Mouse (Mus musculus) heart, adult 2 months (tissue): ENCODE results near the gene Reps1. TPM values are rescaled to one million over a fixed set of nuclear protein-coding genes. Genes with fewer than 3 reads are reported as not detected.

ENCODE experiments used
- DNase-seq, 2 experiments: peaks; one replicate each; pipeline ENCODE4 v3.0.0; 2021
- H3K27ac ChIP-seq: fragments of 200-600 bp; 2 replicates; pipeline ENCODE4 v1.8.1; 2022
- H3K27me3 ChIP-seq: fragments of 200-500 bp; 2 replicates; pipeline ENCODE4 v1.6.1; 2012; ENCODE audit warnings: mild to moderate bottlenecking, low read length, inconsistent platforms, mixed read lengths; ENCODE audit not compliant: control insufficient read depth, insufficient read depth
- H3K36me3 ChIP-seq: fragments of 200-500 bp; 2 replicates; pipeline ENCODE4 v1.6.1; 2012; ENCODE audit warnings: low read length, inconsistent platforms; ENCODE audit not compliant: control insufficient read depth, insufficient read depth
- H3K4me1 ChIP-seq: fragments of 200-500 bp; 2 replicates; pipeline ENCODE4 v1.6.1; 2011; ENCODE audit warnings: low read length; ENCODE audit not compliant: control insufficient read depth, insufficient read depth
- H3K4me3 ChIP-seq: fragments of 200-600 bp; 2 replicates; pipeline ENCODE4 v1.8.1; 2022
- H3K79me2 ChIP-seq: fragments of 200-500 bp; replicated peaks from 2 replicates; pipeline ENCODE4 v1.6.1; 2012; ENCODE audit warnings: mild to moderate bottlenecking, inconsistent platforms, low read length, moderate library complexity, mixed read lengths; ENCODE audit not compliant: control insufficient read depth, insufficient read depth
- H3K9ac ChIP-seq: fragments of 200-500 bp; 2 replicates; pipeline ENCODE4 v1.6.1; 2012; ENCODE audit warnings: low read depth, mild to moderate bottlenecking, control low read depth, inconsistent platforms, low read length, mixed read lengths
- CTCF ChIP-seq: fragments of 200-600 bp; IDR thresholded peaks from 2 replicates; pipeline ENCODE4 v1.8.1; 2022; ENCODE audit warnings: antibody characterized with exemption, mild to moderate bottlenecking, moderate library complexity
- EP300 ChIP-seq: fragments of 200-500 bp; IDR thresholded peaks from 2 replicates; pipeline ENCODE4 v1.6.1; 2011; ENCODE audit warnings: low read depth, low read length, control low read depth; ENCODE audit not compliant: insufficient read depth
- POLR2A ChIP-seq: fragments of 200-500 bp; IDR thresholded peaks from 2 replicates; pipeline ENCODE4 v1.6.1; 2011; ENCODE audit warnings: mild to moderate bottlenecking, low read depth, low read length, control low read depth; ENCODE audit not compliant: insufficient read depth
- WGBS: fragments of 180-500 bp; shearing (Covaris S2); methylation state at CpG from one replicate; pipeline ENCODE4 v1.1.7; 2018; 5-methylcytosine and 5-hydroxymethylcytosine counted together
- intact Hi-C: fragments of 180-260 bp; cut with DNase I; formaldehyde crosslinking; loops from one replicate; pipeline ENCODE4 v1.15.1; 2025
- polyA plus RNA-seq: library from polyadenylated mRNA; depleted of rRNA; stranded (reverse); fragments of >200 nt; gene quantifications from 2 replicates; pipeline ENCODE4 v1.2.3, GENCODE M21; 2012
- total RNA-seq, 2 experiments: library from RNA; stranded (reverse); gene quantifications; 2 replicates each; pipeline ENCODE4 v1.2.3; 2021

Gene Reps1
- total and polyA plus RNA-seq, 3 experiments, result 28.3 to 34.1 (median 31.9) TPM

DNA sequence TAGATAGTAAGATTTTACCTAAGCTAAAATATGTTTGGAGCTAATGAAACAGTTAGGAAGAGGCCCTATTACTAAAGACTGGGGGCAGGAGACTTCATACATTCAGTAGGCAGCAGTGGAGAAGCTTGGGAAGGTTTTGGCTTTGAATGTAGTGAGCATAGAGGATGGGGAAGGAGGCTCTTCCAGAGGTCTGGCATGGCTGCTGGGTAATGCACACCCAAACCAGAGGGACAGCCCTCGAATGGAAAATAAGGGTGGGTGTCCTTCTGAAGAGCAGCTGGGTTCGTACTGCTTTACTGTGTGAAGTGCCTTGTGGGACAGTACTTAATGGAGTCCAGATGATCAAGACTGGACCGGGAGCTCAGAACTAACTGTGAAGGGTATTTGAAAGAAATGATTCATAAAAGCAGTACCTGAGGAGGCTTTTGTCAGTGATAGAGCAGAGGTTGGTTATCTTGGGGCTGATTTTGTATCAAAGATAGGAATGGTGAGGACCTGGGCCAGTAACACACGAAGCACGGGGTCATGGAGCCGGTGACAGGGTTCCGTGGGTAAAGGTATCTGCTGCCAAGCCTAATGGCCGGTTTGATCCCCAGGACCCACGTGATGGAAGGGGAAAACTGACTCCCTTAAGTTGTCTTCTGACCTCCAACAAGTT is 3.1 kb downstream of the Reps1 start:
- TF ChIP-seq EP300 (no peak), CTCF (no peak), POLR2A (no peak)
- Histone ChIP-seq H3K9ac (no peak overlapping the region), H3K79me2 (peaks cover 6% of the 10 kb centered on the region)

DNA sequence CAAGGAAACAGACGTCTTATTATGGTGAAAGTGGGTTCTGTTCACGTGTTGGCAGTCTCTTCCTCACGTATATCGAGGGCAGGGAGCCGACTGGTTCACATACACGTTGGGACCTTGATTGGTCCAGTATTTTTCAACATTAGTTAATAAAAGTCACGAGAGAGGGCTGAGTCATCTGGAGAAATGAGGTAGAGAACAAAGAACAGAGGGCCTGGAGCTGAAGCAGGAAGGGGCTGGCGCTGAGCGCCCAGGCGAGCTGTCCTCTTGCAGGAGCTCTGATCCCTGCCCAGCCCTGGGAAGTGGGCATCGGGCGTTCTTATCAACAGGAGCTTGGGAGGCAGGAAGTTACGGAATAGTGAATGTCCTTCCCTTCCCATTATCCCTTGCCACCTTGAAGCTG is 4.1 kb downstream of the Reps1 start:
- H3K79me2 ChIP-seq, result peaks cover 6% of the 10 kb centered on the region
- no peaks in the 10 kb centered on the region for H3K27me3 ChIP-seq
- H3K27ac ChIP-seq, result no peak overlapping the region
- intact Hi-C loops, result loop anchor here (10.0 kb wide), 1 partner anchor 325 kb away; no protein-coding TSS in a partner anchor
- TF ChIP-seq POLR2A (no peak), EP300 (no peak), CTCF (no peak)
- H3K4me3 ChIP-seq, result no peak overlapping the region
- H3K36me3 ChIP-seq, result peaks cover 2% of the 10 kb centered on the region
- WGBS, result 54% methylated on average over 13 of the region's 13 CpGs
- H3K4me1 ChIP-seq, result peaks cover 5% of the 10 kb centered on the region
- H3K9ac ChIP-seq, result no peak overlapping the region
- no peak for DNase-seq

More for the DNA sequence above, 3.1 kb downstream of the Reps1 start:
- no peak for DNase-seq
- Histone ChIP-seq H3K27me3 (no peaks in the 10 kb centered on the region), H3K36me3 (peaks cover 2% of the 10 kb centered on the region), H3K27ac (no peak overlapping the region), H3K4me1 (peaks cover 5% of the 10 kb centered on the region), H3K4me3 (no peak overlapping the region)
- WGBS, result 89% methylated on average over 9 of the region's 9 CpGs
- intact Hi-C loops, result loop anchor here (10.0 kb wide), 1 partner anchor 324 kb away; no protein-coding TSS in a partner anchor

DNA sequence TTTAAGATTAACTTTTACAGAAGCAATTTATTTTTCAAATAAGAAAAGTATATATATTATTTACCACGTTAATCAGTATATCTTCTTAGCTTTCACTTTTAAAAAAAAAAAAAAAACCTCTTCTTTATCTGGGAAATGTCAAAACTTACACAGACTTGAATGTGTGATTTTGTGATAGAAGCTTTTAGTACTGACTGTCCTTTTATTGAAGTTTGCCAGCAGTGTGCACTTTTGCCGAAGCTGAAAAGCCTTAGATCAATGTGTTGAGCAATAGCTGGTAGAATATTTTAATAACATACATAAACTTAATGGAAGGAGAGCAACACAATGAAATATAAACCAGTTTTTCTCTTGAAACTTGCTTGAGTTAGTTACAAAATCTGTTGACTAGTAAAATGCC is 5.1 kb downstream of the Reps1 start:
- DNase-seq, result no peak
- Histone ChIP-seq H3K4me1 (peaks cover 5% of the 10 kb centered on the region), H3K27ac (no peak overlapping the region), H3K4me3 (no peak overlapping the region), H3K79me2 (peaks cover 6% of the 10 kb centered on the region), H3K9ac (no peak overlapping the region), H3K27me3 (no peaks in the 10 kb centered on the region), H3K36me3 (peaks cover 2% of the 10 kb centered on the region)
- TF ChIP-seq CTCF, result no peak
- no peak for TF ChIP-seq POLR2A
- no peak for TF ChIP-seq EP300
- 84% methylated on average over 2 of the region's 2 CpGs for WGBS
- intact Hi-C loops, result no loop called here

DNA sequence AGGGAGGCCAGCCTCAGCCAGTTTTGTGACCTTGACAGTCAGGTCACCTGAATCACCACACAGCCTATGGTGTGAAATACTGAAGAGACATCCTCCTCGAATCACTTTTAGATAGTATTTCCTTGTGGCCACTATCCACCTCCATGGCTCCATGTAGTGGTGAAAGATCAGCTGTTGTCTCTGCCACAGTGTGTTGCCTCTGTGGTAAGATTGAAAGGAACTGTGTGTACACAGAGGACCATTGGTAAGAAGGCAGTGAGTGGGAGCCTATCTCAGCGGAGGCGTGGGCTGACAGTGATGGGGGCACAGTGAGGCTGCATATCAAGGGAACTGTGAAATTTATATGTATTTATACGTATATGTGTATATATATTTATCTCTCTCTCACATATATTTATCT is 5.9 kb downstream of the Reps1 start:
- Histone ChIP-seq H3K4me1 (peaks cover 5% of the 10 kb centered on the region), H3K79me2 (peaks cover 9% of the 10 kb centered on the region), H3K27ac (no peak overlapping the region), H3K9ac (no peak overlapping the region), H3K4me3 (no peak overlapping the region), H3K27me3 (no peaks in the 10 kb centered on the region), H3K36me3 (peaks cover 2% of the 10 kb centered on the region)
- 86% methylated on average over 4 of the region's 4 CpGs for WGBS
- DNase-seq, result no peak
- intact Hi-C loops, result no loop called here
- TF ChIP-seq CTCF (no peak), POLR2A (no peak), EP300 (no peak)

DNA sequence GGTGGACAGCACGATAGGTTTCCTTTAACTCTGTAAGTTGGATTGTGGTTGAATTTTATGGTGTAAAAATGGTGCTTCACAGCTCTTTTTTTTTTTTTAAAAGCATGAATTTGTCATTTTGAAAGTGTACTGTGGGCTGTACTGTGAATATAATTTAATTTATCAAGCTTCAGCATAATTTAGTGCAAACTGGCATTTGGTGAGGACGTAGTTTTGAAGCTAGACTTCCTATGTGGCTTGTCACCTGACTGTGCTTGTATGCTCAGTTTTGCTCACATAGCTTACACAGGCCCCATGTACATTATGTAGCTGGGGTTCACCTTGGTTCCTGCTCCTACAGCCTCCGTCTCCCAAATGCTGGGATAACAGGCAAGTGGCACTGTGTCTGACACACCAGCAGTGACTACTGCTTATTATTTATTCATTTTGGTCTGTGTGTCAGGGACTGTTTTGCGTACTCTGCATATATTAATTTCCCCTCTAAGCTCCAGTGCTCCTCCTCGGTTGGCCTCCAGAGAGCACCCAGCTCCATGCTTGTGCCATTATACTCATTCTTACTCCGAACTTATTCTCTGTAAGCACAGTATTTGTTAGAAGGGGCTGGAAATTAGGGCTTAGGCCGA is 9.1 kb downstream of the Reps1 start:
- DNase-seq, result no peak
- intact Hi-C loops, result no loop called here
- H3K27me3 ChIP-seq, result no peaks in the 10 kb centered on the region
- H3K79me2 ChIP-seq, result peaks cover 9% of the 10 kb centered on the region
- whole genome bisulfite sequencing, result 94% methylated on average over 7 of the region's 7 CpGs
- no peak overlapping the region for H3K4me3 ChIP-seq
- TF ChIP-seq CTCF, result no peak
- no peak for TF ChIP-seq EP300
- no peak for TF ChIP-seq POLR2A
- H3K9ac ChIP-seq, result no peak overlapping the region
- no peak overlapping the region for H3K27ac ChIP-seq
- no peaks in the 10 kb centered on the region; the same call in 1 of the 2 replicates for H3K36me3 ChIP-seq
- peaks cover 7% of the 10 kb centered on the region for H3K4me1 ChIP-seq

DNA sequence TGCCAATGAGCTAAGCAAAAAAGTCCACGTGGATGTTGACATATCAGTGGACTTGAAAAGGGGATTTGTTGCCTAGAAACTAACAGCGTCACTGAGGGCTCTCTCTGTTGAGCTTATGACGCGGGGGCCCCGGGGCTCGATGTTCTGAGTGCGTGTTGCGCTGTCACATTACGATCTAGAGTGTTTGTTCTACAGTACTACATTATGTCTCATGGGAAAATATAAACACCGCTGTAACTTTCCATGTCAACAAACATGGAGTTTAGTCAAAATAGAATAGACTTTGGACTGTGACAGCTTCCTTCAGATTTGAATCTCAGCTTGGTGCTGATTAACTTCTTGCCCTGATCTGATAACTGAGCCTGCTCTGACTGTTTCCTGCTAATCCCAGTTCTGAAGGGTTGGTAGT is 10.4 kb downstream of the Reps1 start:
- no peak for DNase-seq
- Histone ChIP-seq H3K27ac (no peak overlapping the region), H3K9ac (no peak overlapping the region), H3K4me3 (no peak overlapping the region), H3K36me3 (peaks cover 4% of the 10 kb centered on the region), H3K4me1 (peaks cover 13% of the 10 kb centered on the region), H3K79me2 (peaks cover 9% of the 10 kb centered on the region), H3K27me3 (no peaks in the 10 kb centered on the region)
- 85% methylated on average over 10 of the region's 10 CpGs for WGBS
- intact Hi-C loops, result no loop called here
- TF ChIP-seq POLR2A, result no peak
- TF ChIP-seq EP300, result no peak
- no peak for TF ChIP-seq CTCF
